Mouse (Mus musculus) lung, adult 2 months (tissue): ENCODE measurements around the gene Kit.

Experiments used
- CTCF ChIP-seq: fragments of 200-500 bp; IDR thresholded peaks from 2 replicates; pipeline ENCODE4 v1.5.1; 2011; ENCODE audit warnings: mild to moderate bottlenecking, low read length, control low read depth; ENCODE audit not compliant: insufficient read depth
- POLR2A ChIP-seq: fragments of 200-500 bp; IDR thresholded peaks from 2 replicates; pipeline ENCODE4 v1.6.1; 2011; ENCODE audit warnings: low read depth, mild to moderate bottlenecking, control low read depth, low read length, borderline replicate concordance; ENCODE audit errors: extremely low read depth

DNA sequence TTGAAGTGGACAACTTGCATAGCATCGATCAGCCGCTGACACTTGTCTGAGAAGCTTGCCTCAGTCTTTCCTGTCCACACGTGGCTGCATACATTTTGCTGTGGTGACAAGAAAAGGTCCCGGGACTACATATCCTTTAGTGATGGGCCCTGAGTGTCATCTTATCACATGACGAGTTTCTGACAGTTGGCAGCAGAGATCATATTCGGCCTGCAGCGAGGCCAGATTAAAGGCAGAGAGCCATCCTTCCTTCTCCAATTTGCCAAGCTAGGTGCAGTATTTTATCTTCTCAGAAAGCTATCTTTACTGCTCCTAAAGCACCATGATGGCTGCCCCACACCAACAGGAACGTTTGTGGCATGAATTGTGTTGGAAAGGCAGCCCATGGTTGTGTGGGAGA, 127.4 kb downstream of the Kit start:
- TF ChIP-seq POLR2A (no peak), CTCF (no peak)
